In genomic region chr10:29146198-29146857, GRCm38 (mm10) we compare ENCODE assay signal across 8 mouse cellular contexts. TPM values are rescaled to one million over a fixed set of nuclear protein-coding genes. Genes with fewer than 3 reads are reported as not detected.
A peak's percentile ranks its signal among the peaks of the same experiment; 100 is the strongest.
DNase-seq lines count a peak whose midpoint lies in the region; ATAC-seq and TF ChIP-seq lines count a peak whose summit lies in the region.

No protein-coding gene starts in this region.

- peak overlapping the region; percentile 97 for H3K27ac ChIP-seq in forebrain, postnatal 0 days (ENCODE audit: low read depth, low read length)
- H3K27ac ChIP-seq in liver, embryonic 15.5 days (replicated peaks): no peak overlapping the region
- H3K27ac ChIP-seq in stomach, postnatal 0 days (replicated peaks): no peak overlapping the region

- H3K4me3 ChIP-seq in forebrain, postnatal 0 days (ENCODE audit: low read depth, low read length): peak overlapping the region; percentile 83
- peak overlapping the region; percentile 37 for H3K4me3 ChIP-seq in liver, embryonic 15.5 days (replicated peaks)
- peak overlapping the region; percentile 45 for H3K4me3 ChIP-seq in stomach, postnatal 0 days (ENCODE audit: low read depth, low read length)

- H3K4me1 ChIP-seq in forebrain, postnatal 0 days (ENCODE audit: insufficient read depth): peaks cover 13% of the 10 kb centered on the region; the same call in 1 of the 2 replicates
- H3K4me1 ChIP-seq in liver, embryonic 15.5 days (replicated peaks): 0 out of 2 replicates have a peak, but pooled peaks cover 9% of the 10 kb centered on the region
- no peaks in the 10 kb centered on the region for H3K4me1 ChIP-seq in stomach, postnatal 0 days (replicated peaks; ENCODE audit: control insufficient read depth, insufficient read depth)

- TF ChIP-seq EP300 in stomach, postnatal 0 days (optimal IDR thresholded peaks at IDR 0.05): no peak

- peak overlapping the region; percentile 87 for H3K9ac ChIP-seq in forebrain, postnatal 0 days
- H3K9ac ChIP-seq in liver, embryonic 15.5 days: no peak overlapping the region
- H3K9ac ChIP-seq in stomach, postnatal 0 days (ENCODE audit: low read length): no peak overlapping the region

- H3K36me3 ChIP-seq in forebrain, postnatal 0 days (ENCODE audit: insufficient read depth): no peaks in the 10 kb centered on the region
- H3K36me3 ChIP-seq in liver, embryonic 15.5 days (replicated peaks): no peaks in the 10 kb centered on the region
- no peaks in the 10 kb centered on the region for H3K36me3 ChIP-seq in stomach, postnatal 0 days (ENCODE audit: control insufficient read depth, insufficient read depth, low read length)

- peak; percentile 28 for ATAC-seq in forebrain, postnatal 0 days
- ATAC-seq in liver, embryonic 15.5 days (ENCODE audit: insufficient read depth): no peak
- no peak; the same call in 1 of the 2 replicates for ATAC-seq in stomach, postnatal 0 days (ENCODE audit: low FRiP score, low TSS enrichment)

- peak overlapping the region; percentile 79 for H3K4me2 ChIP-seq in forebrain, postnatal 0 days (ENCODE audit: low read depth)
- H3K4me2 ChIP-seq in liver, embryonic 15.5 days: peak overlapping the region; percentile 62
- H3K4me2 ChIP-seq in stomach, postnatal 0 days (replicated peaks; ENCODE audit: low read depth): peak overlapping the region; percentile 77

- WGBS in forebrain, postnatal 0 days: under 1% methylated on average over 22 of the region's 22 CpGs
- 2% methylated on average over 22 of the region's 22 CpGs for WGBS in liver, embryonic 15.5 days (ENCODE audit: insufficient replicate concordance)
- 1% methylated on average over 22 of the region's 22 CpGs for WGBS in stomach, postnatal 0 days

- H3K27me3 ChIP-seq in forebrain, postnatal 0 days (ENCODE audit: insufficient read depth, low read length): no peaks in the 10 kb centered on the region
- peaks cover 69% of the 10 kb centered on the region for H3K27me3 ChIP-seq in liver, embryonic 15.5 days
- peaks cover 6% of the 10 kb centered on the region; the same call in 1 of the 2 replicates for H3K27me3 ChIP-seq in stomach, postnatal 0 days (ENCODE audit: control insufficient read depth, insufficient read depth, low read length)

- H3K9me3 ChIP-seq in forebrain, postnatal 0 days (ENCODE audit: low read length): no peaks in the 10 kb centered on the region
- no peaks in the 10 kb centered on the region for H3K9me3 ChIP-seq in liver, embryonic 15.5 days (replicated peaks)
- H3K9me3 ChIP-seq in stomach, postnatal 0 days (ENCODE audit: control insufficient read depth, low read length): no peaks in the 10 kb centered on the region

- TF ChIP-seq CTCF in forebrain, postnatal 0 days (IDR thresholded peaks at IDR 0.05; ENCODE audit: low read depth): peak; percentile 61
- no peak for TF ChIP-seq CTCF in stomach, postnatal 0 days (IDR thresholded peaks at IDR 0.05; ENCODE audit: low read depth)

- peak; percentile 21 for DNase-seq in layer of hippocampus, adult 9-11 months
- DNase-seq in layer of hippocampus, postnatal 36 days: no peak
- DNase-seq in cerebellum, adult 11 months: peak; percentile 15
- DNase-seq in forebrain, postnatal 0 days: peak; percentile 73
- DNase-seq in stomach, postnatal 0 days (ENCODE audit: low spot score): no peak
- no peak for DNase-seq in thymus, postnatal 4 days
- no peak for DNase-seq in adipocyte (ENCODE audit: low spot score)

RNA-seq across cellular contexts. Expression of gene Soga3, which starts 2.7 kb away (rescaled TPM):
- 100 to 1,000 TPM; 168 to 172 TPM for total RNA-seq in layer of hippocampus, postnatal 36 days (2021)
- 176 and 180 TPM in 2 replicates for total RNA-seq in forebrain, postnatal 0 days (2014; rRNA removed)
- polyA plus RNA-seq in forebrain, postnatal 0 days (2015; fragmentation: Nextera tagmentation; extraction: Ambion mirVana): 73.3 and 129 TPM in 2 replicates
- 0.08 and 0.10 TPM in 2 replicates for polyA plus RNA-seq in liver, embryonic 15.5 days (2015; fragmentation: Nextera tagmentation; extraction: Ambion mirVana)
- polyA plus RNA-seq in stomach, postnatal 0 days (2015; fragmentation: Nextera tagmentation; extraction: Ambion mirVana): 1.8 and 2.2 TPM in 2 replicates

RNA-seq across cellular contexts. Expression of gene Gm49353, which starts 52.4 kb away (rescaled TPM):
- total RNA-seq in layer of hippocampus, postnatal 36 days (2021): 10 to 100 TPM; 27.7 to 29.2 TPM
- total RNA-seq in forebrain, postnatal 0 days (2014; rRNA removed): 33.2 and 38.7 TPM in 2 replicates
- polyA plus RNA-seq in forebrain, postnatal 0 days (2015; fragmentation: Nextera tagmentation; extraction: Ambion mirVana): 11.0 and 17.0 TPM in 2 replicates
- not detected in 2 replicates for polyA plus RNA-seq in liver, embryonic 15.5 days (2015; fragmentation: Nextera tagmentation; extraction: Ambion mirVana)
- 1.5 TPM in 1 of 2 replicates, not detected in the other for polyA plus RNA-seq in stomach, postnatal 0 days (2015; fragmentation: Nextera tagmentation; extraction: Ambion mirVana)

Comparison
In these comparisons a context has a peak if more than half of its experiments do, and no peak if none do; other contexts are left out.
1. DNase-seq: peak in layer of hippocampus, adult 9-11 months (single experiment), cerebellum, adult 11 months (single experiment) and forebrain, postnatal 0 days (single experiment); none in layer of hippocampus, postnatal 36 days (0 of 2), stomach, postnatal 0 days (single experiment), thymus, postnatal 4 days (single experiment) and adipocyte (single experiment).
2. RNA of gene Soga3, which starts 2.7 kb away (polyA plus RNA-seq): 73.3 to 129 TPM in forebrain, postnatal 0 days; 1.8 to 2.2 TPM in stomach, postnatal 0 days and 0.08 to 0.10 TPM in liver, embryonic 15.5 days; every median in the first group is over 10 times any median in the second.
3. Peak in every context shown above with its lines, with median percentiles within 50 percentile points of each other: H3K4me2 ChIP-seq and H3K4me3 ChIP-seq.